Mouse (Mus musculus): Measurements from ENCODE around the gene Nr4a1. TPM values are rescaled to one million over a fixed set of nuclear protein-coding genes. Genes with fewer than 3 reads are reported as not detected.
A peak's percentile ranks its signal among the peaks of the same experiment; 100 is the strongest.

The Nr4a1 gene
- total and polyA plus RNA-seq, 3 experiments, result 0.04 TPM; not detected in 2

DNA sequence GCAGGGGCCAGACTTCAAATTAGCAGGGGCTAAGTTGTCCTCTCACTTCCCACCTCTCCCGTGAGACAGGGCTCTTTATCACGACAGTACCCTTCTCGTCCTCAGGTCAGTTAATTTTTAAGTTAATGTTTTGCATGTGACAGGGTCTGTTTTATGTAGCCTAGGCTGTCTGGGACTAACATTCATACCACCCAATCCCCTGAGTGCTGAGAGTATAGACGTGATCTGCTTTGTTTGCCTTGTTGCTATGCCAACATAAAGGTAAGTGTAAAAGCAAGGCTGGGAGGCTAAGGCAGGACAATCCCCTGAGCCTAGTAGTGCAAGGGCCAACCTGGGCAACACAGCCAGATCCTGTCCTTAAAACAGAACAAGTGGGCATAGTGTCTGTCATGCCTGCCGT lies 55.4 kb downstream of the Nr4a1 start:
- Histone ChIP-seq H3K4me3 (ENCODE audit: low read depth, low read length) (no peak overlapping the region), H3K9me3 (replicated peaks) (peaks cover 14% of the 10 kb centered on the region), H3K27me3 (ENCODE audit: insufficient read depth, low read length) (peaks cover 3% of the 10 kb centered on the region; the same call in 1 of the 2 replicates), H3K4me1 (ENCODE audit: insufficient read depth, low read depth, low read length) (no peaks in the 10 kb centered on the region), H3K36me3 (replicated peaks) (no peaks in the 10 kb centered on the region)
- DNase-seq (ENCODE audit: low spot score), result no peak
- TF ChIP-seq CTCF (IDR thresholded peaks at IDR 0.05; ENCODE audit: low read depth, low read length) (no peak), TAL1 (conservative IDR thresholded peaks at IDR 0.05; ENCODE audit: low read depth, low read length) (no peak), POLR2AphosphoS5 (IDR thresholded peaks at IDR 0.05; ENCODE audit: insufficient replicate concordance, low read depth, low read length) (no peak), GATA2 (IDR thresholded peaks at IDR 0.05; ENCODE audit: borderline replicate concordance, low read depth, low read length) (no peak), GATA1 (IDR thresholded peaks at IDR 0.05; ENCODE audit: borderline replicate concordance, low read length) (no peak)
- ATAC-seq (ENCODE audit: extremely low read depth, insufficient number of reproducible peaks, low FRiP score, poor library complexity, severe bottlenecking), result no peak

DNA sequence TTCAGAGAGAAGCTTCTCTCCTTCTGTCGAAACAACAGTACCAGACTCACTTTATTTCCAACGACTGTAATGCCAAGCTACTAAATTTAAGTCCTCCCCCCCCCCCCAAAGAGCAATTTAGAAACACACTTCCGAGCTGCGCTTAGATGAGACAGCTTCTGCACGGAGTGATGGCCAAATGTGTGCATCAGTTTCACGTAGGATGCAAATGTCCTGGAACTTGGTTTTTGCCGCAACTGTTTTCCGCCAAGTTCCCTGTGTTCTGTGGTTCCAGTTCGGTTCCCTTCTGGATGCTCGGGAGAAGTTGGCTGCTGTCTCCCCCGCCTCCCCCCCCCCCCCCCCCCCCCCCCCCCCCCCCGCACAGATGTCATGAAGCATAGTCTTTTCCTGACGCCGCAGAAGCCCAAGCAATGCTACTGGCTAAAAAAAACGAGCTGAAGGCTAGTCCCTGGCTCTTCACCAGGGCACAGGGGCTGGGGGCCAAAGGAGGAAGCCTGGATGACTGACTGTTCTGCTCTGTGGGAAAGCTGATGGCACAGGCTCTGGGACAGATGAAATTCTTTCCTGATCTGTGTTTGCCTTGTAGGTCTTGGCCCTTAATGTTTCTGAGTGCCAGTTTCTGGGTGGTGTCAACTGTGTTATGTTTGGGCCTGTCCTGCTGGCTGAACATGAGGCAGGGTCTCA lies 57.2 kb downstream of the Nr4a1 start:
- TF ChIP-seq TAL1 (conservative IDR thresholded peaks at IDR 0.05; ENCODE audit: low read depth, low read length), result no peak
- TF ChIP-seq CTCF (IDR thresholded peaks at IDR 0.05; ENCODE audit: low read depth, low read length), result no peak
- TF ChIP-seq GATA2 (IDR thresholded peaks at IDR 0.05; ENCODE audit: borderline replicate concordance, low read depth, low read length), result no peak
- no peak for TF ChIP-seq POLR2AphosphoS5 (IDR thresholded peaks at IDR 0.05; ENCODE audit: insufficient replicate concordance, low read depth, low read length)
- TF ChIP-seq GATA1 (IDR thresholded peaks at IDR 0.05; ENCODE audit: borderline replicate concordance, low read length), result no peak
- Histone ChIP-seq H3K27me3 (ENCODE audit: insufficient read depth, low read length) (peaks cover 3% of the 10 kb centered on the region; the same call in 1 of the 2 replicates), H3K4me1 (ENCODE audit: insufficient read depth, low read depth, low read length) (peaks cover 8% of the 10 kb centered on the region), H3K4me3 (ENCODE audit: low read depth, low read length) (no peak overlapping the region), H3K9me3 (replicated peaks) (peaks cover 25% of the 10 kb centered on the region), H3K36me3 (replicated peaks) (no peaks in the 10 kb centered on the region)
- no peak for DNase-seq (ENCODE audit: low spot score)
- no peak for ATAC-seq (ENCODE audit: extremely low read depth, insufficient number of reproducible peaks, low FRiP score, poor library complexity, severe bottlenecking)

DNA sequence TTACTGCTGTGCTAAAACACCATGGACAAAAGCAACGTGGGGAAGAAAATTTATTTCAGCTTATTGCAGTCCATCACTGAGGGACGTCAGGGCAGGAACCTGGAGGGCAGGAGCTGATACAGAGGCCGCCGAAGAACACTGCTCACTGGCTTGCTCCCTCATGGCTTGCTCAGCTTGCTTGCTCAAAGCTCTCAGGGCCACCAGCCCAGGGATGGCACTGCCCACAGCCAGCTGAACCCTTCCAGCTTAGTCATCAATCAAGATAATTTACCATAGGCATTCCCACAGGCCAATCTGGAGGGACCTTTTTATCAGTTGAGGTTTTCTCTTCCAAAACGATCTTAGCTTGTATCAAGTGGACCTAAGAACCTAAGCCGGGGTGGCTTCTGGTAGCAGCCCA lies 57.9 kb downstream of the Nr4a1 start:
- TF ChIP-seq POLR2AphosphoS5 (IDR thresholded peaks at IDR 0.05; ENCODE audit: insufficient replicate concordance, low read depth, low read length) (no peak), CTCF (IDR thresholded peaks at IDR 0.05; ENCODE audit: low read depth, low read length) (no peak), GATA1 (IDR thresholded peaks at IDR 0.05; ENCODE audit: borderline replicate concordance, low read length) (no peak), TAL1 (conservative IDR thresholded peaks at IDR 0.05; ENCODE audit: low read depth, low read length) (no peak), GATA2 (IDR thresholded peaks at IDR 0.05; ENCODE audit: borderline replicate concordance, low read depth, low read length) (no peak)
- Histone ChIP-seq H3K36me3 (replicated peaks) (no peaks in the 10 kb centered on the region), H3K4me3 (ENCODE audit: low read depth, low read length) (no peak overlapping the region), H3K27me3 (ENCODE audit: insufficient read depth, low read length) (0 out of 2 replicates have a peak, but pooled peaks cover 2% of the 10 kb centered on the region), H3K4me1 (ENCODE audit: insufficient read depth, low read depth, low read length) (peaks cover 8% of the 10 kb centered on the region), H3K9me3 (replicated peaks) (peaks cover 27% of the 10 kb centered on the region)
- ATAC-seq (ENCODE audit: extremely low read depth, insufficient number of reproducible peaks, low FRiP score, poor library complexity, severe bottlenecking) (no peak), DNase-seq (ENCODE audit: low spot score) (no peak)

DNA sequence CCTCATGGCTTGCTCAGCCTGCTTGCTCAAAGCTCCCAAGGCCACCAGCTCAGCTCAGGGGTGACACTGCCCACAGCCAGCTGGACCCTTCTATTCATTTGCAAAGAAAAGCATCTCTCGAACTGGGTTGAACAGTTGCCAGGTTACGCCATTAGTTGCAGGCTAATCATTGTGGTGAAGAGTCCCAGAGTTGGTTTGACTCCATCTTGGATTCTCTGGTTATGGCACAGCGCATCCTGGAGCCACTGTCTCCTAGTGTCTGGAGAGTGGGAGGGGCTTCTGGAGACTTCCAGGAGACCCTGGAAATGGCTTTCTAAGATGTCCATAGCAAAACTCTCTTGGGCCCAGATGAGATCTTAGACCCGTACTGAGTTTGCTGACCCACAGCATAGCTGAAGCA lies 61.3 kb downstream of the Nr4a1 start:
- no peak overlapping the region for H3K4me3 ChIP-seq (ENCODE audit: low read depth, low read length)
- TF ChIP-seq POLR2AphosphoS5 (IDR thresholded peaks at IDR 0.05; ENCODE audit: insufficient replicate concordance, low read depth, low read length), result no peak
- TF ChIP-seq TAL1 (conservative IDR thresholded peaks at IDR 0.05; ENCODE audit: low read depth, low read length), result no peak
- no peak for TF ChIP-seq GATA2 (IDR thresholded peaks at IDR 0.05; ENCODE audit: borderline replicate concordance, low read depth, low read length)
- TF ChIP-seq GATA1 (IDR thresholded peaks at IDR 0.05; ENCODE audit: borderline replicate concordance, low read length), result no peak
- TF ChIP-seq CTCF (IDR thresholded peaks at IDR 0.05; ENCODE audit: low read depth, low read length), result no peak
- H3K4me1 ChIP-seq (ENCODE audit: insufficient read depth, low read depth, low read length), result peaks cover 28% of the 10 kb centered on the region
- no peaks in the 10 kb centered on the region for H3K36me3 ChIP-seq (replicated peaks)
- H3K9me3 ChIP-seq (replicated peaks), result peaks cover 29% of the 10 kb centered on the region
- ATAC-seq (ENCODE audit: extremely low read depth, insufficient number of reproducible peaks, low FRiP score, poor library complexity, severe bottlenecking), result no peak
- H3K27me3 ChIP-seq (ENCODE audit: insufficient read depth, low read length), result 0 out of 2 replicates have a peak, but pooled peaks cover 2% of the 10 kb centered on the region
- no peak for DNase-seq (ENCODE audit: low spot score)

DNA sequence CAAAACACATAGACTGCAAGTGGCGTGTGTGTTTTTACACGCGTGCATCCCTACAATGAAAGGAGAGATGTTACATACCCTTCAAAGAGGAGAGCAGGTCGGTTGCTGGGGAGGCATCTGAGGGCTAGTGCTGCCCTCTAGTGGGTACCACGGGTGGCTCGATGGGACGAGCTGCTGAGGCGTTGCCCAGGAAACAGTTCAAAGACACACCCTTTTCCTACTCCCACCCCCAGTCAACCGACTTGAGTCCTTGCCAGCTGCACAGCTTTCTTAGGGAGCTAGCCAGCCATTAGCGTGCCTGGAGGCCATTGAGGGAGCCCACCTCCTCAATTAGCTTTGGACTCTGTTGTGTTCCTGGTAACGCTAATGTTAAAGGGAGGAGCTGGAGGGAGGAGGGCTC lies 61.8 kb downstream of the Nr4a1 start:
- no peaks in the 10 kb centered on the region for H3K36me3 ChIP-seq (replicated peaks)
- 0 out of 2 replicates have a peak, but pooled peaks cover 2% of the 10 kb centered on the region for H3K27me3 ChIP-seq (ENCODE audit: insufficient read depth, low read length)
- peak overlapping the region; percentile 53; the same call in 1 of the 2 replicates for H3K4me3 ChIP-seq (ENCODE audit: low read depth, low read length)
- ATAC-seq (ENCODE audit: extremely low read depth, insufficient number of reproducible peaks, low FRiP score, poor library complexity, severe bottlenecking) (peak; percentile 50), DNase-seq (ENCODE audit: low spot score) (peak; percentile 50)
- peaks cover 33% of the 10 kb centered on the region for H3K4me1 ChIP-seq (ENCODE audit: insufficient read depth, low read depth, low read length)
- TF ChIP-seq CTCF (IDR thresholded peaks at IDR 0.05; ENCODE audit: low read depth, low read length), result peak; percentile 72
- no peak for TF ChIP-seq TAL1 (conservative IDR thresholded peaks at IDR 0.05; ENCODE audit: low read depth, low read length)
- peaks cover 31% of the 10 kb centered on the region for H3K9me3 ChIP-seq (replicated peaks)

DNA sequence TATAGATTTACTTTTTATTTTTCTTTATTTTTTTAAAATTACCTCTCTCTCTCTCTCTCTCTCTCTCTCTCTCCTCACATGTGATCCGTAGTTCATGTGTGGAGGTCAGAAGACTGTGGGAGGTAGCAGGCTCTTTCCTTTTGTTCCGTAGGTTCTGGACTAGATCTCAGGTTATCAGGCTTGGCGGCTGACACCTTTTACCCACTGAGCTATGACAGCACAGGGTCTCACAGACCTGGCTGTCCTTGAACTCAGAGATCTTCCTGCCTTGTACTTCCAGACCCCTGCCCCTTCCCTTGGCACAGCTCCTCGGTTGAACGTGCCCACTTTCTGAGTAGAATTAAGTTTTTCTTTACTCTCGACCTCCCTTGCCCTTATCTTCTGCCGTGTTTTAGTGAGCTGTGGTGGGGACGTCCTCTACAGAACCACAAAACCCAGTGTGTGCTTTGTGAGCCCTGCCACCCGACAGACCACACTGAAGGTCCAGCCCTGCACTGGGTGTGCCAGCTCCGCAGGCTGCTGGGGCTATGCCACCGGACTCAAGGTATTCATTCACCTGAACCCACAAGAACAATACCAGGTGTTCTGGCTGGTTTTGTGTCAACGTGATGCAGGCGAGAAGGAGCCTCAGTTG lies 62.3 kb downstream of the Nr4a1 start:
- no peaks in the 10 kb centered on the region for H3K36me3 ChIP-seq (replicated peaks)
- DNase-seq (ENCODE audit: low spot score), result no peak
- peak overlapping the region; percentile 45; the same call in 1 of the 2 replicates for H3K4me3 ChIP-seq (ENCODE audit: low read depth, low read length)
- 0 out of 2 replicates have a peak, but pooled peaks cover 2% of the 10 kb centered on the region for H3K27me3 ChIP-seq (ENCODE audit: insufficient read depth, low read length)
- peaks cover 38% of the 10 kb centered on the region for H3K4me1 ChIP-seq (ENCODE audit: insufficient read depth, low read depth, low read length)
- peaks cover 30% of the 10 kb centered on the region for H3K9me3 ChIP-seq (replicated peaks)
- ATAC-seq (ENCODE audit: extremely low read depth, insufficient number of reproducible peaks, low FRiP score, poor library complexity, severe bottlenecking), result no peak
- TF ChIP-seq POLR2AphosphoS5 (IDR thresholded peaks at IDR 0.05; ENCODE audit: insufficient replicate concordance, low read depth, low read length) (no peak), GATA1 (IDR thresholded peaks at IDR 0.05; ENCODE audit: borderline replicate concordance, low read length) (no peak), CTCF (IDR thresholded peaks at IDR 0.05; ENCODE audit: low read depth, low read length) (no peak), GATA2 (IDR thresholded peaks at IDR 0.05; ENCODE audit: borderline replicate concordance, low read depth, low read length) (no peak), TAL1 (conservative IDR thresholded peaks at IDR 0.05; ENCODE audit: low read depth, low read length) (no peak)
